Comparison of ENCODE assay signal across 23 mouse cellular contexts in the genomic region with DNA sequence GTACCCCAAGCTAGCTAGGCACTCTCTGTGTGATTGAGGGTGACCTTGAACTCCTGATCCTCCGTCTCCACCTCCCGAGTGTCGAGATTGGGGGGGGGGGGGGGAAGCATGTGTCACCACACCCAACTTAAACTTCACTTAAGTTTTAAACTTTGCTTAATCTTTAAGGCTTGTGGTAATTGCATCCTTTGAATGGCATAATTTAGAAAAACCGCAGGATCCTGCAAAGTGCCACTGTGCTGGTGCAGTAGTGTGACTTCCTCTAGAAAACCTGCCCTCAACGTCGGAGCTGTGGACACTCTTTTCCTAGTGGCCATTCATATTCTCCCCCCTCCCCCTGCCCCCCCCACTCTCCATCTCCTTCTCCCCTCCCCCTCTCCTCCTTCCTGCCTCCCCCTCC. TPM values are rescaled to one million over a fixed set of nuclear protein-coding genes. Genes with fewer than 3 reads are reported as not detected.
DNase-seq lines count a peak whose midpoint lies in the region; ATAC-seq and TF ChIP-seq lines count a peak whose summit lies in the region.
"Had no signal": no experiment of that assay in that cellular context is flagged by ENCODE, and none has a peak within 500 bp of the region (broad histone marks: within the 10 kb centered on the region; RNA-seq: fewer than 3 reads in every experiment).

No protein-coding gene starts in this region.

- H3K4me3 ChIP-seq in heart, embryonic 10.5 days = no peak overlapping the region
- no peak overlapping the region for H3K4me3 ChIP-seq in heart, adult 2 months
- no peak overlapping the region for H3K4me3 ChIP-seq in limb, embryonic 13.5 days
- H3K4me3 ChIP-seq: heart, embryonic 12.5 days; midbrain, embryonic 13.5 days; neural tube, embryonic 12.5 days had no signal

- no peak for TF ChIP-seq CTCF in heart, adult 2 months (IDR thresholded peaks at IDR 0.05)

- peak overlapping the region; percentile 88; the same call in 1 of the 2 replicates for H3K27ac ChIP-seq in heart, embryonic 10.5 days
- no peak overlapping the region for H3K27ac ChIP-seq in heart, adult 2 months
- no peak overlapping the region for H3K27ac ChIP-seq in limb, embryonic 13.5 days
- H3K27ac ChIP-seq: hindbrain, postnatal 0 days; midbrain, embryonic 13.5 days; neural tube, embryonic 12.5 days had no signal

- no peak for DNase-seq in heart, embryonic 10.5 days (ENCODE audit: low spot score)
- no peak for DNase-seq in heart, adult 2 months
- DNase-seq in 416B (ENCODE audit: low read depth) = peak; percentile 81
- peak; percentile 45 for DNase-seq in T-cell, adult 2 months (ENCODE audit: low spot score)
- no peak for DNase-seq in cerebellum, postnatal 10 days
- DNase-seq in cerebellum, adult 9-10 months = no peak
- no peak for DNase-seq in kidney, postnatal 36 days
- DNase-seq: adrenal gland, postnatal 25 days; cerebellum, adult 9-11 months; gastrocnemius, adult 2 months; heart, postnatal 10 days; layer of hippocampus, adult 9-11 months; liver, postnatal 0 days; lung, postnatal 14 days; right cerebral cortex, postnatal 4 days; thymus, adult 18-20 months had no signal

- no peaks in the 10 kb centered on the region for H3K36me3 ChIP-seq in heart, embryonic 10.5 days
- H3K36me3 ChIP-seq in heart, adult 2 months (ENCODE audit: control insufficient read depth, insufficient read depth, low read length) = no peaks in the 10 kb centered on the region
- H3K36me3 ChIP-seq in limb, embryonic 13.5 days = no peaks in the 10 kb centered on the region
- H3K36me3 ChIP-seq: embryonic facial prominence, embryonic 12.5 days; heart, embryonic 12.5 days; midbrain, embryonic 13.5 days; neural tube, embryonic 12.5 days had no signal

- intact Hi-C loops in heart, adult 2 months (cut with DNase I) = no loop called here

- H3K9ac ChIP-seq in heart, adult 2 months (ENCODE audit: low read depth, low read length) = no peak overlapping the region
- H3K9ac ChIP-seq in limb, embryonic 13.5 days = no peak overlapping the region
- H3K9ac ChIP-seq: embryonic facial prominence, embryonic 12.5 days; liver, postnatal 0 days; midbrain, embryonic 13.5 days; neural tube, embryonic 12.5 days had no signal

- peaks cover 22% of the 10 kb centered on the region for H3K27me3 ChIP-seq in heart, embryonic 10.5 days (ENCODE audit: insufficient read depth, poor library complexity, severe bottlenecking)
- no peaks in the 10 kb centered on the region for H3K27me3 ChIP-seq in heart, adult 2 months (ENCODE audit: control insufficient read depth, insufficient read depth, low read length)
- no peaks in the 10 kb centered on the region for H3K27me3 ChIP-seq in limb, embryonic 13.5 days

- no peak for TF ChIP-seq EP300 in heart, adult 2 months (IDR thresholded peaks at IDR 0.05; ENCODE audit: insufficient read depth, low read depth, low read length)

- ATAC-seq in limb, embryonic 13.5 days (ENCODE audit: low FRiP score, low read depth) = no peak
- ATAC-seq: hindbrain, postnatal 0 days; intestine, postnatal 0 days; liver, postnatal 0 days; midbrain, embryonic 13.5 days had no signal

- 28% methylated on average over 6 of the region's 6 CpGs for WGBS in heart, embryonic 10.5 days
- 38% methylated on average over 6 of the region's 6 CpGs for WGBS in heart, adult 2 months
- WGBS in limb, embryonic 13.5 days = 12% methylated on average over 6 of the region's 6 CpGs

- H3K9me3 ChIP-seq in heart, embryonic 10.5 days = no peaks in the 10 kb centered on the region
- no peaks in the 10 kb centered on the region for H3K9me3 ChIP-seq in limb, embryonic 13.5 days
- H3K9me3 ChIP-seq: embryonic facial prominence, embryonic 12.5 days; heart, embryonic 12.5 days; midbrain, embryonic 13.5 days; neural tube, embryonic 12.5 days had no signal

- peak overlapping the region; percentile 63 for H3K4me2 ChIP-seq in limb, embryonic 13.5 days (replicated peaks)

- TF ChIP-seq POLR2A in heart, adult 2 months (IDR thresholded peaks at IDR 0.05; ENCODE audit: insufficient read depth, low read depth, low read length) = no peak

- H3K4me1 ChIP-seq in heart, embryonic 10.5 days = peaks cover 27% of the 10 kb centered on the region
- peaks cover 9% of the 10 kb centered on the region for H3K4me1 ChIP-seq in heart, adult 2 months (ENCODE audit: control insufficient read depth, insufficient read depth, low read length)
- H3K4me1 ChIP-seq in limb, embryonic 13.5 days = peaks cover 51% of the 10 kb centered on the region

- no peaks in the 10 kb centered on the region for H3K79me2 ChIP-seq in heart, adult 2 months (replicated peaks; ENCODE audit: control insufficient read depth, insufficient read depth, low read length)

RNA-seq across cellular contexts. Expression of a gene that starts 45.3 kb away (rescaled TPM):
- 10.9 and 15.7 TPM in 2 replicates for polyA plus RNA-seq in heart, embryonic 10.5 days (2016; fragmentation: Nextera tagmentation; extraction: Ambion mirVana)
- 10 to 100 TPM; 11.0 to 13.5 TPM for total RNA-seq in heart, adult 2 months (2021)
- polyA plus RNA-seq in heart, adult 2 months (2012; rRNA removed) = 9.3 and 12.7 TPM in 2 replicates
- 31.5 and 32.3 TPM in 2 replicates for polyA plus RNA-seq in limb, embryonic 13.5 days (2015; fragmentation: Nextera tagmentation; extraction: Ambion mirVana)

Comparison
In these comparisons a context has a peak if more than half of its experiments do, and no peak if none do; other contexts are left out.
1. DNase-seq: peak in 416B (single experiment) and T-cell, adult 2 months (single experiment); none in heart, embryonic 10.5 days (single experiment), heart, adult 2 months (0 of 2), cerebellum, postnatal 10 days (0 of 2), cerebellum, adult 9-10 months (single experiment) and kidney, postnatal 36 days (0 of 2).